Mouse (Mus musculus) testis, adult 2 months (tissue): ENCODE measurements at regions not wholly inside any gene's neighbourhood (a gene's known extent, or its start where the extent isn't known, plus 50 kb on each side); places are given as distances from the start of the nearest gene placed in this dataset.

Experiments used
- CTCF ChIP-seq: fragments of 200-500 bp; IDR thresholded peaks from 2 replicates; pipeline ENCODE4 v1.5.1; 2012; ENCODE audit warnings: low read depth, mild to moderate bottlenecking, inconsistent platforms, low read length, moderate library complexity; ENCODE audit not compliant: control insufficient read depth, insufficient read depth, insufficient replicate concordance
- POLR2A ChIP-seq: fragments of 200-500 bp; IDR thresholded peaks from 2 replicates; pipeline ENCODE4 v1.6.1; 2012; ENCODE audit warnings: low read depth, mild to moderate bottlenecking, inconsistent platforms, low read length, moderate library complexity; ENCODE audit not compliant: control insufficient read depth

DNA sequence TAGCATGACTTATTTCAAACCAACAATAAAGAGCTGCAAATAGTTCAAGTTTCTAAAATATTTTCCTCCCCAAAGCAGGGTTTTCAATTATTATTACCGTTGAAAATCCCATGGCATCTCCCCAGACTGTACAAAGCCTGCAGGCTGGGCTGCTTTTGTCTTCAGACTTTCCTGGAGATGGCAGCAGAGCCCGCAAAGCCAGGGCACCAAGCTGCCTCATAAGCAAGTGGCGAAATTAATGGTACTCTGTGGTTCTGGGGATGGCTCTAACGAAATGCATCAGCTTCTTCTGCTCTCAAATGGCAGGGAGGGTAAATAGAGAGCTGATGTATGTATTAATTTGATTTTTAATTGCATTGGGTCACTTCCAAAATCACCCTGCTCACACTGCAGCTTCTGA, 197.4 kb downstream of the D3Ertd751e start:
- TF ChIP-seq CTCF (no peak), POLR2A (no peak)
